Mouse (Mus musculus) lung, adult 2 months (tissue): ENCODE data around the gene Emc4. TPM values are rescaled to one million over a fixed set of nuclear protein-coding genes. Genes with fewer than 3 reads are reported as not detected.
A peak's percentile ranks its signal among the peaks of the same experiment; 100 is the strongest.

Experiments used
- DNase-seq: peaks from one replicate; pipeline ENCODE4 v3.0.0; 2022
- H3K4me1 ChIP-seq: fragments of 200-500 bp; 2 replicates; pipeline ENCODE4 v1.6.1; 2011; ENCODE audit warnings: low read length; ENCODE audit not compliant: control insufficient read depth, insufficient read depth
- H3K4me3 ChIP-seq: fragments of 200-500 bp; replicated peaks from 2 replicates; pipeline ENCODE3; 2011; ENCODE audit warnings: low read depth, mild to moderate bottlenecking, control low read depth, low read length; ENCODE audit errors: extremely low read depth
- CTCF ChIP-seq: fragments of 200-500 bp; IDR thresholded peaks from 2 replicates; pipeline ENCODE4 v1.5.1; 2011; ENCODE audit warnings: mild to moderate bottlenecking, low read length, control low read depth; ENCODE audit not compliant: insufficient read depth
- POLR2A ChIP-seq: fragments of 200-500 bp; IDR thresholded peaks from 2 replicates; pipeline ENCODE4 v1.6.1; 2011; ENCODE audit warnings: low read depth, mild to moderate bottlenecking, control low read depth, low read length, borderline replicate concordance; ENCODE audit errors: extremely low read depth
- WGBS: fragments of 180-500 bp; shearing (Covaris S2); methylation state at CpG from one replicate; pipeline ENCODE4 v1.1.7; 2018; 5-methylcytosine and 5-hydroxymethylcytosine counted together
- polyA plus RNA-seq: library from polyadenylated mRNA; depleted of rRNA; stranded (reverse); fragments of >200 nt; gene quantifications from 2 replicates; pipeline ENCODE4 v1.2.3, GENCODE M21; 2012

The Emc4 gene
- polyA plus RNA-seq, 1 experiment, result 95.5 TPM

GRCm38 (mm10) chr2:112378973-112379898 is 11.4 kb upstream of the Emc4 start, which contains the start of gene Katnbl1:
Katnbl1 (plus strand) TSS chr2:112379211.
- Histone ChIP-seq H3K4me3 (peak within 1 kb of the TSS; percentile 87), H3K4me1 (no peaks in the 10 kb centered on the region; the same call in 1 of the 2 replicates)
- WGBS, result under 1% methylated on average over 71 of the region's 72 CpGs
- TF ChIP-seq POLR2A, result peak; percentile 31; the same call in 1 of the 2 replicates
- TF ChIP-seq CTCF, result peak; percentile 65
- peak; percentile 93 for DNase-seq

- WGBS, result 34% methylated on average over 5 of the region's 5 CpGs
- TF ChIP-seq POLR2A (no peak), CTCF (no peak)
- Histone ChIP-seq H3K4me1 (no peaks in the 10 kb centered on the region; the same call in 1 of the 2 replicates), H3K4me3 (no peak overlapping the region)
- DNase-seq, result no peak
These were observed 6.8 kb upstream of the Emc4 start for GRCm38 (mm10) chr2:112374610-112375009.

GRCm38 (mm10) chr2:112373141-112373540 is 5.3 kb upstream of the Emc4 start:
- peaks cover 2% of the 10 kb centered on the region; the same call in 1 of the 2 replicates for H3K4me1 ChIP-seq
- 51% methylated on average over 4 of the region's 4 CpGs for WGBS
- no peak for TF ChIP-seq CTCF
- TF ChIP-seq POLR2A, result no peak
- DNase-seq, result no peak
- H3K4me3 ChIP-seq, result no peak overlapping the region

DNA sequence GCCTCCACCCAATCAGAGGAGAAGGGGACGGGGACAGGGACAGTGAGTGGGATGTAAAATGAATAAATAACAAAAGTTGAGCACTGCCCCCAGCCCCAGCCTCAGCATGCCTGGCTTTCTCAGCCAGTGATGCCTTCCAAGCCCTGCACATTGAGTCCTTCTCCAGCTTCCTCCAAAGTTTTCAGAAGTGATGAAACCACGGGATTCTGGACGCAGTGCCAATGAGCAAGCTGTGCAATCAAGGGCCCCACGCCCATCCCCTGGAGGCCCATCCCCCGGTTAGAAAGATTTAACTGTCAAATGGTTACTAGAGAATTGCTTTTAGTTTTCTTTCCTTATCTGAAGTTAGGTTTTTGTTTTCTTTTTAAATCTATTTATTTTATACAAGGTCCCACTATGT is 2.1 kb upstream of the Emc4 start:
- TF ChIP-seq POLR2A (no peak), CTCF (no peak)
- DNase-seq, result no peak
- H3K4me3 ChIP-seq, result no peak overlapping the region
- 53% methylated on average over 5 of the region's 5 CpGs for WGBS
- peaks cover 7% of the 10 kb centered on the region for H3K4me1 ChIP-seq

DNA sequence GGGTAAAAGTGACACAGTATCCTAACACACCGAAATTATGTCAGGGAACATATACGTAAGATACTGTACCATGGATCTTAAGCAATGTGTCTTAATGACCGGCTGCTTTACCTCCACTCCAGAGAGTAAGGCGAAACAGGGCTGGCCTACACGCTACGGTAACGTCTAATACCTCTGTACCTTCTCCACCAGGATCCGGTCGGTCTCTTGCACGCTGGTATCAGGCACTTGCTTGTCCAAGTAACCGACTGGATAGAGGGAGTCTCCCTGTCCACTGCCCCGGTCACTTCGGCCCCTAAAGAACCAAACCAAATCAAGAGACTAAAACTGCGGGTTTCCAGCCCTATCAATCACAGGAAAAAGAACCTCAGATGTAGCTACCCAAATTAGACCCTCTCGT is 605 bp downstream of the Emc4 start:
- Histone ChIP-seq H3K4me3 (peak overlapping the region; percentile 90), H3K4me1 (peaks cover 7% of the 10 kb centered on the region)
- WGBS, result 11% methylated on average over 15 of the region's 15 CpGs
- DNase-seq, result no peak
- no peak for TF ChIP-seq CTCF
- TF ChIP-seq POLR2A, result no peak

DNA sequence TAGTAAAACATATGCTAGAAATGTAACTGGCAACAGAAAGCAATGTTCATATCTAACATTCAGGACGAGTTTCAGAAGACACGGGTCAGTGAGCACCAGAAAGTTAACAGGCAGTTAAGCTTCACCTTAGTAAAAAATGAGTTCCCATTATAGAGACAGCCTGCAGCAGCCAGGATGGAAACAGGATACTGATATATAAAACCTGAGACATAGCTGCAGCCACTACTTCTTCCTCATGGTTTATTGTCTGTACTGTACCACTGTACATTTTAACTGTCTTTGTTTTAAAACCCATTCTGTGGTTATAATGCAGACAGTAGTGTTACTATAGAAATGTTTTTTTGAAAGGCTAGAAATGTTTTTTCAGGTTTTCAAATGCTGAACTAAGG is 7.1 kb downstream of the Emc4 start:
- Histone ChIP-seq H3K4me1 (no peaks in the 10 kb centered on the region), H3K4me3 (no peak overlapping the region)
- TF ChIP-seq POLR2A (no peak), CTCF (no peak)
- 80% methylated on average over 2 of the region's 2 CpGs for whole genome bisulfite sequencing
- no peak for DNase-seq

DNA sequence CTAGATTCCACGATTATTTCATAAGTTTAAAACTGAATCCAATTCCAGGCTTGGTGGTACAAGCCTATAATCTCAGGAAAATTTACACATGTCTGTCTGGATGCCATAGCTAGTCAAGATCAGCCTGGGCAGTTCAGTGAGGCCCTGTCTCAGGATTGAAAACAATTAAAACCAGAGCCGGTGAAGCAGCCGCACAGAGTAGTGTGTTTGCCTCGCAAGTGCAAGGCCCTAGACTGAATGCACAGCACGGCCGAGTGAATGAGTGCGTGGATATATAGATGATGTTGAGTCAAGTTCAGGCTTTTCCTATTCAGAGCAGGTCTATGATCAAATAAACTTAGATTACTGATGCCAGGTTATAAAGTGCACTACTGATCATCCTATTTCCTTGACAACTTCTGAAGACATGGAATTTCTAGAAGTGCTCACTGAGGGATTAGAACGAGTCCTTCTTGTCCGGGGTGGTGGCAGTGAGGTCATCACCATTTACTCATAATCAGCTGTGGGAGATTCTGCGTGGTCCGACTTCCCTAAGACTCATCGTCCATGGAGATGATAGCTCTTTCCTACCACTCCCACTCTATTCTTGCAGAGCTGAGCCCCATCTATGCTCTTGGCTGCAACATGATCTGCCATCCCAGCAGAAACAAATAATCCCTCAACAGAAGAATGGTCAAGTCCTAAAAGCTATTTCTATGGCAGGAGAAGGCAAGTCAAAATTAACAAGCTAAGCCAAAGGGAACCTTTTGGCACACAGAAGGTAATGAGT is 7.6 kb downstream of the Emc4 start:
- no peak for TF ChIP-seq POLR2A
- TF ChIP-seq CTCF, result no peak
- 68% methylated on average over 12 of the region's 12 CpGs for WGBS
- Histone ChIP-seq H3K4me3 (no peak overlapping the region), H3K4me1 (no peaks in the 10 kb centered on the region)
- no peak for DNase-seq

DNA sequence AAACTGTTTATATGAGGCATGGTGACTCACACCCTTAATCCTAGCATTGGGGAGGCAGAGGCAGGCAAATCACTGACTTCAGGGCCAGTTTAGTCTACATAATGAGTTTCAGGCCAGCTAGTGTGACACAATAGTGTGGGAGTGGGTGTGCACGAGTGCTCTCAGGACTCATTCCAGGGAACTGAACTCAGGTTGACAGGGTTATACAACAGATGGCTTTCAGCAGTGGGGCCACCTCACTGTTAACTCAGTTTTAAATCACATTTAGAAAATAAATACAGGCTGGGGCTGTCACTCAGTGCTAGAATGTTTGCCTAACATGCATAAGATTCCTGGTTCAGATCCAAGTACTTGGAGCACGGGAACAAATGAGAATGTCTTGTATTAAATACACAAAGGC is 8.2 kb downstream of the Emc4 start:
- WGBS, result 50% methylated on average over 2 of the region's 2 CpGs
- TF ChIP-seq POLR2A (no peak), CTCF (no peak)
- peak; percentile 27 for DNase-seq
- no peaks in the 10 kb centered on the region for H3K4me1 ChIP-seq
- no peak overlapping the region for H3K4me3 ChIP-seq

GRCm38 (mm10) chr2:112353685-112354455 is 14.0 kb downstream of the Emc4 start:
- H3K4me1 ChIP-seq, result no peaks in the 10 kb centered on the region
- H3K4me3 ChIP-seq, result no peak overlapping the region
- WGBS, result 89% methylated on average over 7 of the region's 7 CpGs
- DNase-seq, result no peak
- TF ChIP-seq CTCF, result no peak
- TF ChIP-seq POLR2A, result no peak

DNA sequence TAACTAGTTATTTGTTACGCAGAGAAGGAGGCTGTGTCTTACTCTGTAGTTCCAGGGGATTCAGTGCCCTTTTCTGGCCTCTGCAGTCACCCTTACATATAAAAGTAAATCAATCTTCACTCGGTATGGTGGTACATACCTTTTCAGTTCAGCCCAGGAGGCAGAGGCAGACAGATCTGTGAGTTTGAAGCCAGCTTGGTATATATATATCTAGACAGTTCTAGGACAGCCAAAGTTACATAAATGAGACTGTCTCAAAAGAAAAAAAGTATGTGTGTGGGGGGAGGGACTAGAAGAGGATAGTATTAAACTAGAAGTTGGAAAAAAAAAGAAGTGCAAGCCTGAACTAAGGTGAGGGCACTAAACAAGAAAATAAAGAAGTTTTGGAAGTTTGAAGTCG is 19.6 kb downstream of the Emc4 start:
- WGBS, result 91% methylated on average over 3 of the region's 3 CpGs
- H3K4me1 ChIP-seq, result no peaks in the 10 kb centered on the region
- TF ChIP-seq CTCF, result no peak
- TF ChIP-seq POLR2A, result no peak
- DNase-seq, result no peak
- no peak overlapping the region for H3K4me3 ChIP-seq
